Mouse (Mus musculus) T-helper 1 cell (primary cell): ENCODE data around the gene Cwc25.
"Not testable (repeated sequence)": the region's sequence is repeated elsewhere in the genome, so short reads cannot be mapped to it uniquely, and the experiment has no call there.

Experiments used
- in situ Hi-C: fragments of 300-600 bp; cut with MboI, MseI; formaldehyde crosslinking; loops from one replicate; pipeline ENCODE4 v1.15.1; 2025; ENCODE audit warnings: high pct_unique_total_duplicates

The Cwc25 gene

GRCm38 (mm10) chr11:97775808-97776496, 9.6 kb upstream of the Cwc25 start, which contains the start of gene 1700001P01Rik:
Gene 1700001P01Rik (minus strand): TSS chr11:97775918.
- in situ Hi-C loops = no loop called here

DNA sequence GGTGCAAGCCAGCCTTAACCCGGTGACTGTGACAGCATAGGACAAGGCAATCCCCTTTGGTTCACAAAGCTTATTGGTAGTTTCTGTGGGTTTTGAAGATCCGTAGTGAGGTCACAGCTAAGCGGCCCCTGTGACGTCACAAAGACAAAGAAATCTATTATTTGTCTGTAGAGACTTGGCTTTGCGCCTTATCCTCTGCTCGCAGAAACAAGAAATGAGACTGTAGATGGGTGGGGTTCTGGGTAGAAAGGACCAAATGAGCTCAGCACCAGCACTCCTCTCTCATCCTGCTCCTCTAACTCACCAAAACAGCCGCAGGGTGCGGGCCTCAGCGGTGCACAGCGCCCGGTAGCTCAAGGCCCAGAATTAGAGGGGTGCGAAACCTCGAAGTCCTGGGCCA, 8.8 kb upstream of the Cwc25 start:
- in situ Hi-C loops = no loop called here

GRCm38 (mm10) chr11:97771410-97771809, 5.1 kb upstream of the Cwc25 start:
- in situ Hi-C loops = no loop called here

GRCm38 (mm10) chr11:97769704-97770103, 3.3 kb upstream of the Cwc25 start:
- in situ Hi-C loops = no loop called here

DNA sequence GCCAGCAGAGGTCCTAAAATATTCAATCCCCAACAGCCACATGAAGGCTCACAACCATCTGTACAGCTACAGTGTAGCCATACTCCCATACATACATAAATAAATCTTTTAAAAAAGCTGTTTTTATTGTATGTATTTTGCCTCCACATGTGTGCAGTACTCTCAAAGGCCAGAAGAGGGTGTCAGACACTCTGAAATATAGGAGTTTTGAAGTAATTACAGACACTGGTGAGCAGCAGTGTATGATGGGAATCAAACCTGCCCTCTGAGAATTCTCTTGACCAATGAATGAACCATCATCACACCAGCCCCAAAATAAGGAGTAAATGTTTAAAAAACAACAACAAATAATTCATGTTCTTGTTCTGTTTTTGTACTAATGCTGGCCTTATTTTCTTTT, 4.7 kb downstream of the Cwc25 start:
- in situ Hi-C loops = no loop called here

DNA sequence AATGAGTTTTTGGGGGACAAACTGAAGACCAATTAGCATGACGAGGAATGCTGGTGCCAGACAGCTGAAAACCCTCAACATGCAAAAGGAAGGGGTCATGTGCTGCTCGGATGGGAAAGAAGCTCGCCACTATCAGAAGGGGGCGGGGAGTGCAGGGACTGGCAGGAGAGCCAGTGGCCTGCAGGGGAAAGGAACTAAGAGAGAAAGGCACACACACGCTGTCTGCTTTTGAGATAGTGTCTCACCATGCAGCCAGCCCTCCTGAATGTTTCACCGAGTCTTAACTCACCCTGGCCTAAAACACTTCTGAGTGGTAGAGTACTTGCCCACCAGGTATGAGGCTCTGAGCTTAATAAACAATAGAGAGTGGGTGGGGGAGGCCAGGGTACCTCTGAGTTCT, 7.4 kb downstream of the Cwc25 start:
- in situ Hi-C loops = no loop called here

GRCm38 (mm10) chr11:97758125-97758524, 8.2 kb downstream of the Cwc25 start:
- in situ Hi-C loops = no loop called here

DNA sequence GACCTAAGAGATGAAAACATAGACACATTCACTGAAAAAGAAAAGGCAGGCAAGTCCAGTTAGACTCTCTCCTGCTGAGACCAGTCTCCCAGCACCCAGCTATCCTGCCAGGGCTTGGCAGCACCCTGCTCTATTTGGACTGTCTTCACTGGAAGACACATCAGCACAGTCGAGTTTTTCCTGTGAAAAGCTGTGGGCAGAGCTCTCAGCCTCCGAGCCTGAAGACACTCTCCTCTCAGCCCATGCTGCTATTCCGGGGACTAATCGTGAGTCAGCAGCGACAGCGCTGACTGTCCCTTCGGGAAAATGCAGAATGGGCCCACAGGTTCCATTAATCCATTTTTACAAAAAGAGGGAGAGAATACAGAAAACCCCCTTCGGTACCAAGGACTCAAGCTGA, 13.1 kb downstream of the Cwc25 start:
- in situ Hi-C loops = no loop called here

DNA sequence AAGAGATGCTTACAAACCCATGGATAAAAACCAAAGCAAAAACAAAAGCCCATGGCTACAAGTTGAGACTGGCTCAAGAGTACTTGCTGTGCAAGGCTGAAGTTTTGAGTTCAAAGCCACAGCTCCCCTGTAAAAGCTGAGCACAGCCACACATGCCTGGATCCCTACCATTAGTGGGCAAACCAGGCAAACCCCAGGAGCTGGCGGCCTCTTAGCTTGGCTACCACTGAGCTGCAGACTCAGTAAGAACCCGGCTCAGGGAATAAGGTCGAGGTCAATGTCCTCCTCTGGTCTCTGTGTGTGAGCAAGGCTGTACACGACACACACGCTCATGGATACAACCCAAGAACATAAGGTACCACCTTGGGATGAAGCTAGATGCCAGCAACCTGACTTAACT, 17.9 kb downstream of the Cwc25 start:
- in situ Hi-C loops = no loop called here

GRCm38 (mm10) chr11:97747773-97748172, 18.6 kb downstream of the Cwc25 start:
- in situ Hi-C loops = no loop called here

- in situ Hi-C loops = no loop called here
Observed at GRCm38 (mm10) chr11:97745331-97745721, 21.0 kb downstream of the Cwc25 start.

- in situ Hi-C loops = loop anchor here (5.0 kb wide), 1 partner anchor 43 kb away; the partner anchor contains the start of genes Pcgf2 and Psmb3
Observed at GRCm38 (mm10) chr11:97744718-97745330, 21.5 kb downstream of the Cwc25 start.

DNA sequence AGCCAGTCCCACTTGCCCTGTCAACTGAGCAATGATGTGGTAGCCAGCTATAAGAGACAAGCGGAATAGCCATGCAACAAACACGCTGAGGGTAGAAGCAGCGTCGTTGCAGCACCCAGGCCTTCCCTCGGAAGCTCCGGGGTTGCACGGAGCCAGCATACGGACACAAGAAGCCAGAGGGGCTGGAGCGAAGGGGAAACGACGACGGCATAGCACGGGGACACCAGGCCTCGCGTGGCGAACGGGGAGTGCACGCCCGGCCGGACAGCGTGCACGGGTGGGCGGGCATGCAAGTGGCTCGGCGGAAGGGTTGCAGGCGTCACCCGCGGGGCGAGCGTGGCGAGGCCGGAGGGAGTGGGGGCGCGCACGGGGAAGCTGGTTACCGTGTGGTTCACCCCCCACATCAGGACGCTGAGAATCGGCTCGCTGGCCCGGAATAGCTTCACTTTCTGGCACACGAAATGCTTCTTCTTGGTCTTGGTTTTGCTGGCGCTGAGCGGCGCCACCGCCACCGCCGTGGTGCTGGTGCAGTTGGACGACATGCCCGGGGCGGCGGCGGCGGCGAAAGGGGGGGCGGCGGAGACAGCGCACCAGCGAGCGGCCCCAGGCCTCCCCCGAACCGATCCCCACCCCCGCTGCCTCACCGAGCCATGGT, 22.2 kb downstream of the Cwc25 start, which contains the start of gene Pip4k2b:
Pip4k2b (minus strand) TSS at position 642 of the 655 bp plus-strand sequence.
- in situ Hi-C loops = loop anchor here (5.0 kb wide), 1 partner anchor 42 kb away; the partner anchor contains the start of genes Pcgf2 and Psmb3

- in situ Hi-C loops = loop anchor here (5.0 kb wide), 1 partner anchor 41 kb away; the partner anchor contains the start of genes Pcgf2 and Psmb3
Observed at GRCm38 (mm10) chr11:97743423-97743822, 22.9 kb downstream of the Cwc25 start.

DNA sequence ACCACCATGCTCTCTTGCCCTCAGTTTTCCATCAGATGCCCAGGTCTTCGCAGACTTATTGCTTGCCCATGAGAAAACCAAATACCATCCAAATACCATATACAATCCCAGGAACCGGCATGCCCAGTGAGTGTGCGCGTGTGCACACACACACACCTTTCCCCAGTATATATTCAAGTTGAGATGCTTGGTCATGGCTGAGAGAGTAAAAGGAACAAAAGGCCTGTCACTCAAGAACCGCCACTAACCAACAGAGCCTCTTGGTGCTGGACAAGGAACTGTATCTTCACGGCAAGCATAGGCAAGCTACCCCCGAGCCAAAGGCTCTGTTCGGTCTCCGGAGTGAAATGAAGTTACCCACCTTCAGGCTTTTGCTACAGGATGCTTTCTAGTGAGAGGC, 23.8 kb downstream of the Cwc25 start:
- in situ Hi-C loops = loop anchor here (5.0 kb wide), 1 partner anchor 40 kb away; the partner anchor contains the start of genes Pcgf2 and Psmb3

DNA sequence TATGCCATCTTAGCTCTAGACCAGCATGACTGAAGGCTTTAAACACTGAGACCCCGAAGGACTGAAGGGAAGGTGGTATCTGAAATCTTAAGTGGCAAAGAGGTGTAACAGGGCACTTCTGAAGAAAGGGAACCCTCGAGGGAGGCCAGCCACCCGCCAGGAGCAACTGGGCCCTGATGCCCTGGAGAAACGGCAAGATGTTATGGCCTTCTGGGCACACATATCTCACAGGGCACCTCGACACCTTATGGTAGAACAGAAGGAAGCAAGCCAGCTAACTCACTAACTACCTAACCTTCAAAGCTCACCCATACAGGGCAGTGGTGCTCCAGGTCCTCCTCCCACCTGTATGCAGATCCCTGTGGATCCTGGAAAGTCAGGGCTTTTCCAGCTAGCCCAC, 24.2 kb downstream of the Cwc25 start:
- in situ Hi-C loops = loop anchor here (5.0 kb wide), 1 partner anchor 40 kb away; the partner anchor contains the start of genes Pcgf2 and Psmb3

DNA sequence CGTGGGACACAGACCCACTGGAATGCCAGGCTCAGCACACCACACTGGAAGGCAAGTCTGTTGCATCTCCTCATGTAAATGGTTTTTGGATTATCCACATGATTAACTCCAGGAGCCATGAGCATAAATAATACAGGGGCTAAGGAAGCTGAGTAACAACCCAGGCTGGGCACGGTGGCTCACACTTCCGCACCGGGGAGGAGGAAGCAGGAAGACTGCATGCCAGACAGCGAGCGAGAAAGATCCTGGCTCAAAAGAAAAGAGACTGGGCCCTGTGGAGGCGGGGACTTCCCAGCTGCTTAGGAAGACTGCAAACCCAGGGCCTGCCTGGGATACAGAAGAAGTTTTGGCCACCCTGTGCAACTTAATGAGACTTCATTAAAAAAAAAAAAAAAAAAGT, 26.2 kb downstream of the Cwc25 start:
- in situ Hi-C loops = loop anchor here (5.0 kb wide), 1 partner anchor 38 kb away; the partner anchor contains the start of genes Pcgf2 and Psmb3

- in situ Hi-C loops = no loop called here
Observed at GRCm38 (mm10) chr11:97739155-97739554, 27.2 kb downstream of the Cwc25 start.

DNA sequence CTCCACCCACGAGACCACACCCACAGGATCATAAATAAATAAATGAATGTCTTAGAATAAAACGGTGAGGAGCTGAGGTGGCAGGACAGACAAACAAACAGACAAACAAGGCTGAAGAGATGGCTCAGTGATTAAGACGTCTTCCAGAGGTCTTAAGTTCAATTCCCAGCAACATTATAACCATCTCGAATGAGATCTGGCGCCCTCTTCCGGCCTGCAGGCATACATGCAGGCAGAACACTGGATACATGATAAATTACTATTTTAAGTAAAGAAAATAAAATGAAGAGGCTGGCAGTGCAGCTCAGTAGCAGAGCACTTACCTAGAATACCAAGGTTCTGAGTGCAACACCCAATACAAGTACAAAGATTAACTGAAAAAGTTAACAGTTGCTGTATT, 27.7 kb downstream of the Cwc25 start:
- in situ Hi-C loops = no loop called here

DNA sequence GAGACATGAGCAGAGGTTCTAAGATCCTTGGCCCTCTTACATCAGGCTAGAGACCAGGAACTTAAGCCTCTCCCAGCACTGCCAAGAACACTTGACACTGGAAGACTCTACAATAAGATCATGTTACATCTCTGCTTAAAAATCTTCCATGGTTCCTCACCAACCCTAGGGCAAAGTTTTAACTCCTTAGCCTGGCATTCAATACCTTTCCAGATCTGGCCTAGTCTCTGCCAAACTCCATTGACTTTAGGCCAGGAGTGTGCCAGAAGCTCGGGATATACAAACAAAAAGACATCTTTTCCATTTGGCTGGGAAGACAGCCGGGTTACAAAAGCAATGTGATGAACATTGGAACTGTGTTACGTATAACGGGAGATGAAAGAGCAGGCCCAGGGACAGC, 28.8 kb downstream of the Cwc25 start:
- in situ Hi-C loops = no loop called here

DNA sequence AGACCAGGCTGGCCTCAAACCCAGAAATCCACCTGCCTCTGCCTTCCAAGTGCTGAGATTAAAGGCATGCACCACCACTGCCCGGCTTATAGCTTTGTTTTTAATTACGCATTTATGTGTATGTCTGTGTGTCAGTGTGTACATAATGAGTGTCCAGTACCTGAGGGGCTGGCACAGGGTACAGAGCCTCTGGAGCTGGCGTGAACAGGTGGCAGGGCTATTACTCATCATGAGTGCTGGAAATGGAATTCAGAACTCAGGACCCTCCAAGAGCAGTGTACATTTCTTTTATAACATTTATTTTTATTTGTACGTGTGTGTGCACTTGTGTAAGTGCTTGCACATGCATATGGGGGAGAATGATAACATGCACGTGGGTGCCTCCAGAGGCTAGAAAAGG, 29.7 kb downstream of the Cwc25 start:
- in situ Hi-C loops = no loop called here

DNA sequence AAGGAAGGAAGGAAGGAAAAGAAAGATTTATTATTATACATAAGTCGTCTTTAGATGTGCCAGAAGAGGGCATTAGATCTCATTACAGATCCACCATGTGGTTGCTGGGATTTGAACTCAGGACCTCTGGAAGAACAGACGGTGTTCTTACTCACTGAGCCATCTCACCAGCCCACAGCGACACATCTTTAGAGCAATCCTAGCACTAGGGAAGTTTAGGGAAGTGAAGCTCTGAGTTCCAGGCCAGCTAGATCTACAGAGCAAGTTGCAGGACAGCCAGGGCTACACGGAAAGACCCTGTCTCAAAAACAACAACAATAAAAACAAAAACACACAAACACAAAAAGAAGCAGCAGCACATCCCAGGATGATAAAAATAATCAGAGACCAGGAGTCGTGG, 31.5 kb downstream of the Cwc25 start:
- in situ Hi-C loops = not testable (repeated sequence)
